Mouse (Mus musculus): ENCODE measurements around the gene Zic4.
A peak's percentile ranks its signal among the peaks of the same experiment; 100 is the strongest.

The Zic4 gene

GRCm38 (mm10) chr9:91380458-91380914 is 18.3 kb downstream of the Zic4 start:
- DNase-seq: peak; percentile 76

GRCm38 (mm10) chr9:91381284-91382110 is 19.3 kb downstream of the Zic4 start:
- peak; percentile 93 for DNase-seq

GRCm38 (mm10) chr9:91382111-91382379 is 19.8 kb downstream of the Zic4 start:
- DNase-seq: no peak

- peak; percentile 72 for DNase-seq
Observed at GRCm38 (mm10) chr9:91382471-91383255, 20.4 kb downstream of the Zic4 start.

GRCm38 (mm10) chr9:91383441-91384135 is 21.4 kb downstream of the Zic4 start:
- DNase-seq: peak; percentile 90

GRCm38 (mm10) chr9:91384136-91384500 is 21.9 kb downstream of the Zic4 start:
- no peak for DNase-seq

- peak; percentile 35 for DNase-seq
Observed at GRCm38 (mm10) chr9:91384693-91385560, 22.7 kb downstream of the Zic4 start.

GRCm38 (mm10) chr9:91385561-91386430 is 23.6 kb downstream of the Zic4 start:
- peak; percentile 32 for DNase-seq

- DNase-seq: no peak
Observed at GRCm38 (mm10) chr9:91386502-91386890, 24.3 kb downstream of the Zic4 start.

- peak; percentile 58 for DNase-seq
Observed at GRCm38 (mm10) chr9:91386891-91387739, 24.9 kb downstream of the Zic4 start.

GRCm38 (mm10) chr9:91387740-91388080 is 25.5 kb downstream of the Zic4 start:
- no peak for DNase-seq

- no peak for DNase-seq
Observed at GRCm38 (mm10) chr9:91388173-91388572, 26.0 kb downstream of the Zic4 start.

GRCm38 (mm10) chr9:91393376-91394068 is 31.3 kb downstream of the Zic4 start:
- no peak for DNase-seq

- no peak for DNase-seq
Observed at GRCm38 (mm10) chr9:91394211-91394646, 32.0 kb downstream of the Zic4 start.

- DNase-seq: no peak
Observed at GRCm38 (mm10) chr9:91395066-91395772, 33.0 kb downstream of the Zic4 start.

- DNase-seq: no peak
Observed at GRCm38 (mm10) chr9:91399976-91400375, 37.8 kb downstream of the Zic4 start.

GRCm38 (mm10) chr9:91400482-91401093 is 38.4 kb downstream of the Zic4 start:
- no peak for DNase-seq

GRCm38 (mm10) chr9:91401471-91401870 is 39.3 kb downstream of the Zic4 start:
- DNase-seq: no peak

GRCm38 (mm10) chr9:91404229-91404628 is 42.0 kb downstream of the Zic4 start:
- no peak for DNase-seq
